Mouse (Mus musculus) heart, postnatal 36 days (tissue): ENCODE results near the gene Camk2d. TPM values are rescaled to one million over a fixed set of nuclear protein-coding genes. Genes with fewer than 3 reads are reported as not detected.

ENCODE experiments used
- DNase-seq, 2 experiments: peaks; one replicate each; pipeline ENCODE4 v3.0.0; 2021 to 2022
- intact Hi-C: fragments of 180-260 bp; cut with DNase I; formaldehyde crosslinking; loops from one replicate; pipeline ENCODE4 v1.15.1; 2025
- total RNA-seq, 2 experiments: library from RNA; stranded (reverse); gene quantifications; 2 replicates each; pipeline ENCODE4 v1.2.3; 2021

The Camk2d gene
- total RNA-seq, 2 experiments from 2014 or later, result 138 to 147 TPM

GRCm38 (mm10) chr3:126869561-126869960, 273.5 kb downstream of the Camk2d start:
- intact Hi-C loops, result no loop called here
- DNase-seq, result no peak

GRCm38 (mm10) chr3:126870688-126871087, 274.6 kb downstream of the Camk2d start:
- intact Hi-C loops, result no loop called here
- no peak for DNase-seq

- intact Hi-C loops, result no loop called here
- DNase-seq, result no peak
Observed at GRCm38 (mm10) chr3:126878233-126878632, 282.1 kb downstream of the Camk2d start.

GRCm38 (mm10) chr3:126886090-126886489, 290.0 kb downstream of the Camk2d start:
- no peak for DNase-seq
- intact Hi-C loops, result no loop called here

- intact Hi-C loops, result no loop called here
Observed at GRCm38 (mm10) chr3:126886644-126887043, 290.5 kb downstream of the Camk2d start.

More at GRCm38 (mm10) chr3:126886644-126887043, 290.5 kb downstream of the Camk2d start:
- no peak for DNase-seq

Other genes starting within 250 kb of the Camk2d start
- under 1 TPM; 0.30 to 0.31 TPM for gene Arsj, start 232.6 kb upstream of the Camk2d start, total RNA-seq